ENCODE assay signal across 8 mouse cellular contexts in the genomic region with DNA sequence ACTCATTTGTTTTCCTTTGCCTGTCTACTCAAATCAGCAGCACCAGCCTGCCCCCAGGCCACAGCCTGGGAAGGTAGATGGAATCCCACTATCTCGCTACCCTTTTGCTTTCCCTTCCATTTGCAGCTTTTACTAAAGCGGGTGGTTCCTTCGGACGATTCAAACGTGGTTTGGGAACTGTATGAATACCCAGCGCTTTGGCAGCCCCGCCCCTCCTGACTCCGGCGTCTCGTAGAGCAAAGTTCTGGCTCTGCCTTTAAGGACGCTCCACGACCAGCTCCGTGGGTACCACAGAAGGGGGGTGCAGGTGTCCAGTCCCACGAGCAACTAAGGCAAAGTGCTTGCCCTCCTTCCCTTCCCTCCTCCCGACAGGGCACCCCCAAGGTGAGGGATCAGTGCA. TPM values are rescaled to one million over a fixed set of nuclear protein-coding genes. Genes with fewer than 3 reads are reported as not detected.
DNase-seq lines count a peak whose midpoint lies in the region; ATAC-seq and TF ChIP-seq lines count a peak whose summit lies in the region.
"Not testable (repeated sequence)": the region's sequence is repeated elsewhere in the genome, so short reads cannot be mapped to it uniquely, and the experiment has no call there.
"Had no signal": no experiment of that assay in that cellular context is flagged by ENCODE, and none has a peak within 500 bp of the region (broad histone marks: within the 10 kb centered on the region; RNA-seq: fewer than 3 reads in every experiment).

No protein-coding gene starts in this region.

- not testable (repeated sequence) for H3K9me3 ChIP-seq in embryonic facial prominence, embryonic 15.5 days (replicated peaks); heart, embryonic 12.5 days (replicated peaks); intestine, postnatal 0 days (ENCODE audit: control insufficient read depth); limb, embryonic 12.5 days; neural tube, embryonic 12.5 days

- ATAC-seq in embryonic facial prominence, embryonic 15.5 days (ENCODE audit: insufficient number of reproducible peaks, low FRiP score, low TSS enrichment, low read depth); limb, embryonic 12.5 days (ENCODE audit: insufficient number of reproducible peaks, insufficient read depth, low FRiP score, low TSS enrichment, low read depth); neural tube, embryonic 12.5 days (ENCODE audit: low FRiP score, low read depth): not testable (repeated sequence)
- peak; percentile 3 for ATAC-seq in heart, embryonic 12.5 days (ENCODE audit: insufficient number of reproducible peaks, low FRiP score)
- ATAC-seq in intestine, postnatal 0 days, result 0 out of 2 replicates have a peak, but pooled peaks have one; percentile 3

- under 1% methylated on average over 14 of the region's 15 CpGs for WGBS in embryonic facial prominence, embryonic 15.5 days
- 0% methylated on average over 14 of the region's 15 CpGs for WGBS in heart, embryonic 12.5 days
- under 1% methylated on average over 14 of the region's 15 CpGs for WGBS in intestine, postnatal 0 days
- 1% methylated on average over 15 of the region's 15 CpGs for WGBS in limb, embryonic 12.5 days
- WGBS in neural tube, embryonic 12.5 days, result under 1% methylated on average over 14 of the region's 15 CpGs

- DNase-seq in adipocyte (ENCODE audit: low spot score), result peak; percentile 38
- DNase-seq in lung, postnatal 10 days, result peak; percentile 26

- H3K4me2 ChIP-seq in embryonic facial prominence, embryonic 15.5 days (replicated peaks), result peak overlapping the region; percentile 70
- H3K4me2 ChIP-seq in heart, embryonic 12.5 days, result peak overlapping the region; percentile 83
- peak overlapping the region; percentile 67 for H3K4me2 ChIP-seq in intestine, postnatal 0 days (replicated peaks; ENCODE audit: low read depth)
- peak overlapping the region; percentile 73 for H3K4me2 ChIP-seq in limb, embryonic 12.5 days
- peak overlapping the region; percentile 85 for H3K4me2 ChIP-seq in neural tube, embryonic 12.5 days (replicated peaks)

- not testable (repeated sequence) for H3K27me3 ChIP-seq in embryonic facial prominence, embryonic 15.5 days; heart, embryonic 12.5 days (replicated peaks); intestine, postnatal 0 days (replicated peaks; ENCODE audit: control insufficient read depth, insufficient read depth, low read length); limb, embryonic 12.5 days; neural tube, embryonic 12.5 days (replicated peaks)

- H3K9ac ChIP-seq in embryonic facial prominence, embryonic 15.5 days, result peak overlapping the region; percentile 24; the same call in 1 of the 2 replicates
- H3K9ac ChIP-seq in heart, embryonic 12.5 days, result peak overlapping the region; percentile 79
- peak overlapping the region; percentile 63 for H3K9ac ChIP-seq in intestine, postnatal 0 days (ENCODE audit: low read depth, low read length)
- peak overlapping the region; percentile 60 for H3K9ac ChIP-seq in limb, embryonic 12.5 days (replicated peaks)
- H3K9ac ChIP-seq in neural tube, embryonic 12.5 days, result peak overlapping the region; percentile 55

- peaks cover 16% of the 10 kb centered on the region; the same call in 1 of the 2 replicates for H3K4me1 ChIP-seq in embryonic facial prominence, embryonic 15.5 days
- peaks cover 57% of the 10 kb centered on the region for H3K4me1 ChIP-seq in heart, embryonic 12.5 days (replicated peaks)
- H3K4me1 ChIP-seq in intestine, postnatal 0 days (replicated peaks; ENCODE audit: control insufficient read depth, insufficient read depth, low read length); limb, embryonic 12.5 days (replicated peaks); neural tube, embryonic 12.5 days: not testable (repeated sequence)

- H3K4me3 ChIP-seq in embryonic facial prominence, embryonic 15.5 days (replicated peaks), result peak overlapping the region; percentile 74
- peak overlapping the region; percentile 56 for H3K4me3 ChIP-seq in heart, embryonic 12.5 days
- peak overlapping the region; percentile 60 for H3K4me3 ChIP-seq in intestine, postnatal 0 days (ENCODE audit: low read depth, low read length)
- H3K4me3 ChIP-seq in limb, embryonic 12.5 days (replicated peaks), result peak overlapping the region; percentile 61
- peak overlapping the region; percentile 57 for H3K4me3 ChIP-seq in neural tube, embryonic 12.5 days

- TF ChIP-seq CTCF in intestine, postnatal 0 days (IDR thresholded peaks at IDR 0.05; ENCODE audit: low read depth), result not testable (repeated sequence)

- H3K36me3 ChIP-seq in embryonic facial prominence, embryonic 15.5 days, result peaks cover 25% of the 10 kb centered on the region
- peaks cover 27% of the 10 kb centered on the region for H3K36me3 ChIP-seq in heart, embryonic 12.5 days
- peaks cover 34% of the 10 kb centered on the region for H3K36me3 ChIP-seq in intestine, postnatal 0 days (ENCODE audit: control insufficient read depth, insufficient read depth)
- peaks cover 40% of the 10 kb centered on the region for H3K36me3 ChIP-seq in limb, embryonic 12.5 days
- H3K36me3 ChIP-seq in neural tube, embryonic 12.5 days, result peaks cover 41% of the 10 kb centered on the region

- H3K27ac ChIP-seq in embryonic facial prominence, embryonic 15.5 days (replicated peaks), result peak overlapping the region; percentile 58; the same call in 1 of the 2 replicates
- peak overlapping the region; percentile 69 for H3K27ac ChIP-seq in heart, embryonic 12.5 days (ENCODE audit: poor library complexity, severe bottlenecking)
- not testable (repeated sequence) for H3K27ac ChIP-seq in intestine, postnatal 0 days (ENCODE audit: low read depth, low read length); limb, embryonic 12.5 days; neural tube, embryonic 12.5 days

RNA-seq across cellular contexts. Expression of gene Mcrs1, which starts 0.7 kb away (rescaled TPM):
- polyA plus RNA-seq in embryonic facial prominence, embryonic 15.5 days (2015; fragmentation: Nextera tagmentation; extraction: Ambion mirVana), result 119 and 125 TPM in 2 replicates
- 143 and 152 TPM in 2 replicates for polyA plus RNA-seq in heart, embryonic 12.5 days (2016; fragmentation: Nextera tagmentation; extraction: Ambion mirVana)
- 86.8 and 92.0 TPM in 2 replicates for polyA plus RNA-seq in intestine, postnatal 0 days (2015; fragmentation: Nextera tagmentation; extraction: Ambion mirVana)
- 154 and 158 TPM in 2 replicates for polyA plus RNA-seq in limb, embryonic 12.5 days (2016; fragmentation: Nextera tagmentation; extraction: Ambion mirVana)
- polyA plus RNA-seq in neural tube, embryonic 12.5 days (2016; fragmentation: Nextera tagmentation; extraction: Ambion mirVana), result 187 and 191 TPM in 2 replicates

RNA-seq across cellular contexts. Expression of gene Kcnh3, which starts 26.4 kb away (rescaled TPM):
- polyA plus RNA-seq in embryonic facial prominence, embryonic 15.5 days (2015; fragmentation: Nextera tagmentation; extraction: Ambion mirVana), result 1.3 and 2.2 TPM in 2 replicates
- polyA plus RNA-seq in heart, embryonic 12.5 days (2016; fragmentation: Nextera tagmentation; extraction: Ambion mirVana), result 0.10 and 0.24 TPM in 2 replicates
- polyA plus RNA-seq in intestine, postnatal 0 days (2015; fragmentation: Nextera tagmentation; extraction: Ambion mirVana), result 0.20 and 0.48 TPM in 2 replicates
- polyA plus RNA-seq in limb, embryonic 12.5 days (2016; fragmentation: Nextera tagmentation; extraction: Ambion mirVana), result 0.13 and 0.24 TPM in 2 replicates
- polyA plus RNA-seq in neural tube, embryonic 12.5 days (2016; fragmentation: Nextera tagmentation; extraction: Ambion mirVana), result 0.51 and 0.57 TPM in 2 replicates
- polyA plus RNA-seq: activated CD4-positive, CD25-positive, alpha-beta regulatory T cell, adult 4 months had no signal

RNA-seq across cellular contexts. Expression of gene Prpf40b, which starts 43.8 kb away (rescaled TPM):
- 57.5 and 64.2 TPM in 2 replicates for polyA plus RNA-seq in embryonic facial prominence, embryonic 15.5 days (2015; fragmentation: Nextera tagmentation; extraction: Ambion mirVana)
- 44.0 and 44.4 TPM in 2 replicates for polyA plus RNA-seq in heart, embryonic 12.5 days (2016; fragmentation: Nextera tagmentation; extraction: Ambion mirVana)
- 10.8 and 12.7 TPM in 2 replicates for polyA plus RNA-seq in intestine, postnatal 0 days (2015; fragmentation: Nextera tagmentation; extraction: Ambion mirVana)
- polyA plus RNA-seq in limb, embryonic 12.5 days (2016; fragmentation: Nextera tagmentation; extraction: Ambion mirVana), result 74.6 TPM in 2 replicates
- 77.0 and 80.6 TPM in 2 replicates for polyA plus RNA-seq in neural tube, embryonic 12.5 days (2016; fragmentation: Nextera tagmentation; extraction: Ambion mirVana)

RNA-seq across cellular contexts. Expression of gene Fam186b, which starts 44.6 kb away (rescaled TPM):
- 0.14 and 0.27 TPM in 2 replicates for polyA plus RNA-seq in embryonic facial prominence, embryonic 15.5 days (2015; fragmentation: Nextera tagmentation; extraction: Ambion mirVana)
- polyA plus RNA-seq in heart, embryonic 12.5 days (2016; fragmentation: Nextera tagmentation; extraction: Ambion mirVana), result 0.27 and 0.31 TPM in 2 replicates
- polyA plus RNA-seq in intestine, postnatal 0 days (2015; fragmentation: Nextera tagmentation; extraction: Ambion mirVana), result not detected in 2 replicates
- not detected in 2 replicates for polyA plus RNA-seq in limb, embryonic 12.5 days (2016; fragmentation: Nextera tagmentation; extraction: Ambion mirVana)
- polyA plus RNA-seq in neural tube, embryonic 12.5 days (2016; fragmentation: Nextera tagmentation; extraction: Ambion mirVana), result 0.51 and 0.56 TPM in 2 replicates

Comparison
In these comparisons a context has a peak if more than half of its experiments do, and no peak if none do; other contexts are left out.
1. H3K9ac ChIP-seq: peak in every context shown above with its lines; median percentile 79 in heart, embryonic 12.5 days; 63 in intestine, postnatal 0 days; 60 in limb, embryonic 12.5 days; 55 in neural tube, embryonic 12.5 days; 24 in embryonic facial prominence, embryonic 15.5 days.